Mouse (Mus musculus) heart, embryonic 10.5 days (tissue): ENCODE results near the gene Bbip1. TPM values are rescaled to one million over a fixed set of nuclear protein-coding genes. Genes with fewer than 3 reads are reported as not detected.

Experiments
- DNase-seq: peaks from one replicate; pipeline ENCODE4 v3.0.0-alpha.2; 2017; ENCODE audit warnings: low spot score
- H3K27ac ChIP-seq: fragments of 300-500 bp; sonication (generic); 2 replicates; pipeline ENCODE4 v1.5.1; 2016; ENCODE audit warnings: mild to moderate bottlenecking
- H3K27me3 ChIP-seq: fragments of 300-500 bp; sonication (generic); 2 replicates; pipeline ENCODE4 v1.6.1; 2016; ENCODE audit warnings: mild to moderate bottlenecking; ENCODE audit not compliant: poor library complexity, insufficient read depth, severe bottlenecking
- H3K36me3 ChIP-seq: fragments of 300-500 bp; sonication (generic); 2 replicates; pipeline ENCODE4 v1.6.1; 2016; ENCODE audit warnings: mild to moderate bottlenecking, moderate library complexity
- H3K4me1 ChIP-seq: fragments of 300-500 bp; sonication (generic); 2 replicates; pipeline ENCODE4 v1.6.1; 2016; ENCODE audit warnings: mild to moderate bottlenecking
- H3K4me3 ChIP-seq: fragments of 300-500 bp; sonication (generic); 2 replicates; pipeline ENCODE4 v1.5.1; 2016; ENCODE audit warnings: mild to moderate bottlenecking, moderate library complexity
- H3K9me3 ChIP-seq: fragments of 300-500 bp; sonication (generic); 2 replicates; pipeline ENCODE4 v1.6.1; 2016; ENCODE audit warnings: mild to moderate bottlenecking, moderate library complexity
- WGBS: fragments of 180-500 bp; shearing (Covaris S2); methylation state at CpG from one replicate; pipeline ENCODE4 v1.1.7; 2016; 5-methylcytosine and 5-hydroxymethylcytosine counted together
- polyA plus RNA-seq: library from polyadenylated mRNA; unstranded; fragments of >200 nt; fragmentation: Nextera tagmentation; extraction: Ambion mirVana; gene quantifications from 2 replicates; pipeline ENCODE4 v1.2.1, GENCODE M21; 2016

Gene Bbip1
- polyA plus RNA-seq, 1 experiment from 2014 or later: 63.5 TPM

- Histone ChIP-seq H3K4me1 (peaks cover 21% of the 10 kb centered on the region; the same call in 1 of the 2 replicates), H3K27ac (no peak overlapping the region), H3K9me3 (no peaks in the 10 kb centered on the region), H3K4me3 (no peak overlapping the region), H3K27me3 (peaks cover 3% of the 10 kb centered on the region; the same call in 1 of the 2 replicates), H3K36me3 (no peaks in the 10 kb centered on the region)
- 73% methylated on average over 12 of the region's 12 CpGs for WGBS
- no peak for DNase-seq
These were observed 49.8 kb downstream of the Bbip1 start for GRCm38 (mm10) chr19:53894538-53895121.

- H3K9me3 ChIP-seq: no peaks in the 10 kb centered on the region
- H3K27me3 ChIP-seq: peaks cover 3% of the 10 kb centered on the region; the same call in 1 of the 2 replicates
- peaks cover 21% of the 10 kb centered on the region; the same call in 1 of the 2 replicates for H3K4me1 ChIP-seq
- DNase-seq: no peak
- 53% methylated on average over 3 of the region's 3 CpGs for WGBS
- no peak overlapping the region for H3K4me3 ChIP-seq
- peak overlapping the region; percentile 1; the same call in 1 of the 2 replicates for H3K27ac ChIP-seq
- H3K36me3 ChIP-seq: no peaks in the 10 kb centered on the region
These were observed 50.7 kb downstream of the Bbip1 start for GRCm38 (mm10) chr19:53893711-53894171.

- Histone ChIP-seq H3K4me1 (peaks cover 21% of the 10 kb centered on the region; the same call in 1 of the 2 replicates), H3K27ac (no peak overlapping the region), H3K27me3 (peaks cover 3% of the 10 kb centered on the region; the same call in 1 of the 2 replicates)
These were observed 51.5 kb downstream of the Bbip1 start for GRCm38 (mm10) chr19:53892838-53893359.

GRCm38 (mm10) chr19:53892061-53892460 is 52.4 kb downstream of the Bbip1 start, which contains the start of gene Pdcd4:
Pdcd4 (plus strand) TSS chr19:53892231.
- no peak for DNase-seq
- Histone ChIP-seq H3K4me3 (no peak within 1 kb of the TSS), H3K9me3 (no peaks in the 10 kb centered on the region), H3K27me3 (peaks cover 3% of the 10 kb centered on the region; the same call in 1 of the 2 replicates), H3K4me1 (peaks cover 24% of the 10 kb centered on the region; the same call in 1 of the 2 replicates), H3K27ac (peak within 1 kb of the TSS; percentile 39; the same call in 1 of the 2 replicates), H3K36me3 (no peaks in the 10 kb centered on the region)
- 55% methylated on average over 3 of the region's 3 CpGs for WGBS

More at GRCm38 (mm10) chr19:53892838-53893359, 51.5 kb downstream of the Bbip1 start:
- H3K4me3 ChIP-seq: no peak overlapping the region
- no peaks in the 10 kb centered on the region for H3K9me3 ChIP-seq
- no peak for DNase-seq
- WGBS: 63% methylated on average over 9 of the region's 9 CpGs
- no peaks in the 10 kb centered on the region for H3K36me3 ChIP-seq

- Histone ChIP-seq H3K36me3 (no peaks in the 10 kb centered on the region), H3K27ac (peak overlapping the region; percentile 39; the same call in 1 of the 2 replicates), H3K27me3 (peaks cover 3% of the 10 kb centered on the region; the same call in 1 of the 2 replicates), H3K9me3 (no peaks in the 10 kb centered on the region), H3K4me1 (peaks cover 24% of the 10 kb centered on the region; the same call in 1 of the 2 replicates), H3K4me3 (no peak overlapping the region)
- no peak for DNase-seq
- 78% methylated on average over 2 of the region's 2 CpGs for WGBS
These were observed 52.9 kb downstream of the Bbip1 start for GRCm38 (mm10) chr19:53891569-53891968.

GRCm38 (mm10) chr19:53890781-53891251 is 53.6 kb downstream of the Bbip1 start:
- Histone ChIP-seq H3K27ac (no peak overlapping the region), H3K4me1 (peaks cover 24% of the 10 kb centered on the region; the same call in 1 of the 2 replicates), H3K4me3 (no peak overlapping the region), H3K27me3 (peaks cover 3% of the 10 kb centered on the region; the same call in 1 of the 2 replicates), H3K36me3 (no peaks in the 10 kb centered on the region), H3K9me3 (no peaks in the 10 kb centered on the region)
- 42% methylated on average over 5 of the region's 5 CpGs for WGBS
- no peak for DNase-seq

GRCm38 (mm10) chr19:53890274-53890673 is 54.2 kb downstream of the Bbip1 start:
- 35% methylated on average over 5 of the region's 5 CpGs for WGBS
- no peak overlapping the region for H3K27ac ChIP-seq
- peaks cover 24% of the 10 kb centered on the region; the same call in 1 of the 2 replicates for H3K4me1 ChIP-seq
- no peak for DNase-seq
- H3K36me3 ChIP-seq: no peaks in the 10 kb centered on the region
- H3K9me3 ChIP-seq: no peaks in the 10 kb centered on the region
- H3K27me3 ChIP-seq: peaks cover 3% of the 10 kb centered on the region; the same call in 1 of the 2 replicates
- no peak overlapping the region for H3K4me3 ChIP-seq

GRCm38 (mm10) chr19:53889555-53889954 is 54.9 kb downstream of the Bbip1 start:
- DNase-seq: peak; percentile 35
- H3K4me3 ChIP-seq: no peak overlapping the region
- no peaks in the 10 kb centered on the region for H3K36me3 ChIP-seq
- H3K4me1 ChIP-seq: peaks cover 24% of the 10 kb centered on the region; the same call in 1 of the 2 replicates
- no peaks in the 10 kb centered on the region for H3K9me3 ChIP-seq
- whole genome bisulfite sequencing: 71% methylated on average over 5 of the region's 5 CpGs
- H3K27me3 ChIP-seq: peaks cover 3% of the 10 kb centered on the region; the same call in 1 of the 2 replicates
- H3K27ac ChIP-seq: no peak overlapping the region

GRCm38 (mm10) chr19:53888331-53888730 is 56.1 kb downstream of the Bbip1 start:
- no peaks in the 10 kb centered on the region for H3K9me3 ChIP-seq
- DNase-seq: no peak
- peaks cover 3% of the 10 kb centered on the region; the same call in 1 of the 2 replicates for H3K27me3 ChIP-seq

GRCm38 (mm10) chr19:53887822-53888221 is 56.6 kb downstream of the Bbip1 start:
- peaks cover 19% of the 10 kb centered on the region; the same call in 1 of the 2 replicates for H3K4me1 ChIP-seq
- no peaks in the 10 kb centered on the region for H3K36me3 ChIP-seq
- no peaks in the 10 kb centered on the region for H3K9me3 ChIP-seq
- no peak overlapping the region for H3K4me3 ChIP-seq
- WGBS: 85% methylated on average over 3 of the region's 3 CpGs
- DNase-seq: no peak
- no peak overlapping the region for H3K27ac ChIP-seq
- H3K27me3 ChIP-seq: peaks cover 3% of the 10 kb centered on the region; the same call in 1 of the 2 replicates

More at GRCm38 (mm10) chr19:53888331-53888730, 56.1 kb downstream of the Bbip1 start:
- no peaks in the 10 kb centered on the region for H3K36me3 ChIP-seq
- H3K4me1 ChIP-seq: peaks cover 19% of the 10 kb centered on the region; the same call in 1 of the 2 replicates
- no peak overlapping the region for H3K27ac ChIP-seq
- H3K4me3 ChIP-seq: no peak overlapping the region
- 82% methylated on average over 9 of the region's 9 CpGs for WGBS

- no peaks in the 10 kb centered on the region for H3K9me3 ChIP-seq
- H3K36me3 ChIP-seq: no peaks in the 10 kb centered on the region
- H3K4me3 ChIP-seq: no peak overlapping the region
- no peak for DNase-seq
- H3K27me3 ChIP-seq: peaks cover 3% of the 10 kb centered on the region; the same call in 1 of the 2 replicates
- WGBS: 77% methylated on average over 10 of the region's 10 CpGs
- no peak overlapping the region for H3K27ac ChIP-seq
- H3K4me1 ChIP-seq: peaks cover 14% of the 10 kb centered on the region; the same call in 1 of the 2 replicates
These were observed 57.7 kb downstream of the Bbip1 start for GRCm38 (mm10) chr19:53886576-53887370.

GRCm38 (mm10) chr19:53885450-53885849 is 59.0 kb downstream of the Bbip1 start:
- Histone ChIP-seq H3K27ac (no peak overlapping the region), H3K9me3 (no peaks in the 10 kb centered on the region), H3K4me1 (peaks cover 4% of the 10 kb centered on the region; the same call in 1 of the 2 replicates), H3K27me3 (no peaks in the 10 kb centered on the region), H3K4me3 (no peak overlapping the region), H3K36me3 (no peaks in the 10 kb centered on the region)
- DNase-seq: no peak
- 70% methylated on average over 10 of the region's 10 CpGs for WGBS
